Mouse (Mus musculus) v-Abl transformed pro-B cells (cell line): ENCODE data around the gene Tsks.

Experiments used
- in situ Hi-C, 2 experiments: fragments of 400-800 bp; cut with MboI; formaldehyde crosslinking; loops; one replicate each; pipeline ENCODE4 v1.15.1; 2025; ENCODE audit not compliant: unreplicated experiment in 2 of 2

Gene Tsks

GRCm38 (mm10) chr7:44929204-44930151 is 13.5 kb upstream of the Tsks start, which contains the start of gene Ap2a1:
Gene Ap2a1 (minus strand): TSS chr7:44929496.
- in situ Hi-C loops: loop anchor here in 1 of 2 experiments (25.0 kb wide), 1 partner anchor 1242 kb away; the partner anchor contains the start of gene Klk14

DNA sequence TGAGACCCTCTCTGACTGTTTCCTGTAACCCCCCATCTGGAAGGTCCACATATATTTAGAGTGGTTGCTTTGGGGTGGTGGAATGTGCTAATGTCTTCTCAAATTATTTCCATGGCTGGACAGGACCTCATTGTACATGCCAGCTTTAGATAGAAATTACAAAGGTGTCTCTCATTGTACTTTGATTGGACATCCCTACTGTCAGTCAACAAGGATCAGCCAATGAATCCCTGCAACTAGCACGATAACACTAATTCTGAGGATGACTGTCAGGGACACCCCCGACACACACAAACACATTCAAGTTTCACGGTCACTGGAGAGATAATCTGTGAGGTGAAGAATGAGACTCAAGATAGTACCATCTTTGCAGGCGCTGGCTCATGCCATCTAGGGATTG is 4.3 kb upstream of the Tsks start:
- in situ Hi-C loops: loop anchor here in 1 of 2 experiments (25.0 kb wide), 1 partner anchor 1251 kb away; the partner anchor contains the start of gene Klk14

GRCm38 (mm10) chr7:44949922-44950321 is 6.9 kb downstream of the Tsks start:
- in situ Hi-C loops: loop anchor here in 1 of 2 experiments (10.0 to 25.0 kb wide), 4 partner anchors 55 to 1263 kb away; partner anchors contain the start of genes Acp4, Fuz, Gm15517 and Klk14

DNA sequence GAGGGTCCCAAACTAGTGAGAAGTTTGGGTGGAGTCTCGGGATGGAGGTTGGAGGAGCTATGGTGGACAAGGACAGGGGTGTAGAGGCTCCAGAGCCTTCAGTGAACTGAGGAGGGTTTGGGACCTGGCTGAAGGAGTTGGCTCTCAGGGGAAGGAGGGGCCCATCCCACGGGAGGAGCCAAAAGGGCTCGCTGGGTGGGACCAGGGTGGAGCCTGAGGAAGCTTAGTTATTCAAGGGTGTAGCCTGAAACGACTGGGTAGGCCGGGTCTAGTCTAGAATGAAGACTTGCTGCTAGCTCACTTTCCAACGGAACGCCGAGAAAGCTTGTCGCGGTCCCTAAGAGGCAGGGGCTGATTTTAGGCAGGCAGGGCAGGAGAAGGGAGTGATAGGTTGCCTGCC is 9.0 kb downstream of the Tsks start:
- in situ Hi-C loops: loop anchor here in 1 of 2 experiments (10.0 to 25.0 kb wide), 3 partner anchors 57 to 690 kb away; partner anchors contain the start of genes Acp4, Fuz, Gm15517 and Med25

GRCm38 (mm10) chr7:44952611-44953306 is 9.8 kb downstream of the Tsks start:
- in situ Hi-C loops: loop anchor here in 1 of 2 experiments (10.0 to 25.0 kb wide), 3 partner anchors 58 to 690 kb away; partner anchors contain the start of genes Acp4, Fuz, Gm15517 and Med25

DNA sequence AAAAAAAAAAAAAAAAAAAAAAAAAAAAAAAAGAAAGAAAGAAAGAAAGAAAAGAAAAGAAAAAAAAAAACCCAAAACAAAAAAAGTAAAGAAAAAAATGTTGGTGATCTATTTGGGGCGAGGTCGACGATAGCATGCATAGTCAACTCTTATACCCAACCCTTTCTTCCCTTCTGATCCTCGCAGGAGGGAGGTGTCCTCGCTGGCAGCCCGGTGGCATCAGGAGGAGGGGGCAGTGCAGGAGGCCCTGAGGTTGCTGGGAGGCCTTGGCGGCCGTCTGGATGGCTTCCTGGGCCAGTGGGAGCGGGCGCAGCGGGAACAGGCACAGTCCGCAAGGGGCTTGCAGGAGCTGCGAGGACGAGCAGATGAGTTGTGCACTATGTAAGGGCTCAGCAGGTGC is 10.6 kb downstream of the Tsks start:
- in situ Hi-C loops: loop anchor here in 1 of 2 experiments (10.0 to 25.0 kb wide), 3 partner anchors 59 to 691 kb away; partner anchors contain the start of genes Acp4, Fuz, Gm15517 and Med25

DNA sequence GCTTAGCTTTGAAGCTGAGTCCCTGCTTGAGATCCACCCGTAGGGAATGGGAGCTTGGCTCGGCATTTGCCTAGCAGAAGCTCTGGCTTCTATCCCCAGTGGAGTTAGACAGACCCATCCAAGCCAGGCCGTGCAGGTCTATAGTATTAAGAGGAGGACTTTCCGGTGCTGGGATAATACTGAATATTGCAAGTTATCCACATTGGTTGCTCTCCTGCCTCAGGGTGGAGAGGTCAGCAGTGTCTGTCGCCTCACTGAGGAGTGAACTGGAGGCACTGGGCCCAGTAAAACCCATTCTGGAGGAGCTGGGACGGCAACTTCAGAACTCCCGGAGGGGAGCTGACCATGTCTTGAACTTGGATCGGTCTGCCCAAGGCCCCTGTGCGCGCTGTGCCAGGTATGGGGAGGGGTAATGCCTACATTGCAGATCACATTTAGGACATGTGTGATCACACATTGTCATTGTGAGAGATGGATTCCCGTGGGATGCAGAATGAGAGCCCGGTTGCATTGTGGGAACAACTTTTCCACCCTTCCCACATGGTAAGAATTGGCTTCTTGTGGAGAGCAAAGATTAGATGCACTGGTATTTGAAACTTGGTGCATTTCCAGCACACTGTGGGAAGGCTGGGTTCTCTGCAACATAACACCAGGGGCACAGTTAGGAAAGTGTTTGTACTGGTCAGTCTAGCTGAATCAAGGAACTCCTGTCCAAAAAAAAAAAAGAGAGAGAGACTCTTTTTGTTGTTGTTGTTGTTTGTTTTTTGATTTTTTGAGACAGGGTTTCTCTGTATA is 11.3 kb downstream of the Tsks start:
- in situ Hi-C loops: loop anchor here in 1 of 2 experiments (10.0 to 25.0 kb wide), 3 partner anchors 59 to 692 kb away; partner anchors contain the start of genes Acp4, Fuz, Gm15517 and Med25

- in situ Hi-C loops: loop anchor here (5.0 to 25.0 kb wide), 5 partner anchors 33 to 693 kb away; partner anchors contain the start of genes Acp4 (in 1 of the 2), Fuz (in 1 of the 2), Gm15517 (in 1 of the 2) and Med25 (in 1 of the 2)
Measured at GRCm38 (mm10) chr7:44955628-44956027, 12.6 kb downstream of the Tsks start.

DNA sequence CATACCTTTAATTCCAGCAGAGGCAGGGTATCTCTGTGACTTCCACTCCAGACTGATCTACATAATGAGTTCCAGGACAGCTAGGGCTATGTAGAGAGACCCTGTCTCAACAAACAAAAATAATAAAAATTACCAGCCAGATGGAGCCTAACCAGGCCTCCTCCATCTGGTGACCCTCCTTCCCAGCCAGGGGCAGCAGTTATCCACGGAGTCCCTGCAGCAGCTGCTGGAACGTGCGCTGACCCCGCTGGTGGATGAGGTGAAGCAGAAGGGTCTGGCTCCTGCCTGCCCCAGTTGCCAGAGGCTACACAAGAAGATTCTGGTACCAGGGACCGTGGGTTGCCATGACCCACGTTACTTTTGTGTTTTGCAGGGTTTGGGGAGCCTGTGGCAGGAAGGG is 13.3 kb downstream of the Tsks start:
- in situ Hi-C loops: loop anchor here (5.0 to 25.0 kb wide), 5 partner anchors 34 to 694 kb away; partner anchors contain the start of genes Acp4 (in 1 of the 2), Fuz (in 1 of the 2), Gm15517 (in 1 of the 2) and Med25 (in 1 of the 2)

- in situ Hi-C loops: loop anchor here (5.0 to 25.0 kb wide), 5 partner anchors 35 to 695 kb away; partner anchors contain the start of genes Acp4 (in 1 of the 2), Fuz (in 1 of the 2), Gm15517 (in 1 of the 2) and Med25 (in 1 of the 2)
Measured at GRCm38 (mm10) chr7:44957183-44957835, 14.3 kb downstream of the Tsks start.

- in situ Hi-C loops: loop anchor here (5.0 to 25.0 kb wide), 5 partner anchors 36 to 696 kb away; partner anchors contain the start of genes Acp4 (in 1 of the 2), Fuz (in 1 of the 2), Gm15517 (in 1 of the 2) and Med25 (in 1 of the 2)
Measured at GRCm38 (mm10) chr7:44958208-44958607, 15.2 kb downstream of the Tsks start.

DNA sequence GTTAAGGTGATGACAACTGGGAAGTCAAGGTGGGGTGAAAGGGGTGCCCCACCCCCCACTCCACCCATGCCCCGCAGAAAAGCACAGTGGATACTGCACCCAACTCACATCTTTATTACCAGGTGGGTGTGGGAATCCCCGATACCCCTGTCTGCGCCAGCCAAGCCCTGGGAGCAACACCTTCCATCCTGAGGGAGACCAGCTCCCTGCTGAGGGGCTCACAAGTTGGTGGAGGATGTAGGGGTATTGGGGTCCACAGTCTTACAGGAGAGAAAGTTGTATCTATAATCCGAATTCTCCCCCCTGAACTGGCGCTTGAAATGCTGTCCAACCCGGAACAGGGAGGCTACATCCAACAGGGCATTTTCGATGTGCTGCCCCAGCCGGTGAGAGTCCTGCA is 16.3 kb downstream of the Tsks start:
- in situ Hi-C loops: loop anchor here (5.0 to 25.0 kb wide), 5 partner anchors 37 to 697 kb away; partner anchors contain the start of genes Acp4 (in 1 of the 2), Fuz (in 1 of the 2), Gm15517 (in 1 of the 2) and Med25 (in 1 of the 2)

DNA sequence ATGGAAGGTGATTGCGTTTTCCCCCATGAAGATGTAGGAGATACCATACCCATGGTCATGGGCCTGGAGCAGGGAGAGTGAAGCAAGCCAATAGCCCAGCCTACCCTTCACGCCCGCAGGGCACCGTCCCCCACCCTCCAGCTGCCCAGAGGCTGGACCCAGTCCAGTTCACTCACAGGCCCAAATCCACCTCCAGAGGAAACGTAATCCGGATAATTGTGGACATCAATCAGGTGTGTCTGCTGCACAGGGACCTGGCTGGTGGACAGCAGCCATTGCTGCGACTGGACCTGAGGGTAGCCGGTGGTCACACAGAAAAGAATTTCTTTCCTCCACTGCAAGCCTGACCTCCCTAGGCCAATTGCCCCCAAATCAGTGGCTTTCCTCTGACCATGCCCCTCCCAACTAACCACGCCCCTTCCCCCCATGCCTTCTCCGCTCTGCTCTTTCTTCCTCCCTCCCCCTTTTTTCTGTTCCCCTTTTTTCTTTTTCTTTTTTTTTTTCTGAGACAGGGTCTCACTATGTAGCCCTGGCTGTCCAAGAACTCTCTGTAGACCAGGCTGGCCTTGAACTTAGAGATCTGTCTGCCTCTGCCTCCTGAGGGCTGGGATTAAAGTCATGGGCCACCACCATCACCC is 17.0 kb downstream of the Tsks start:
- in situ Hi-C loops: loop anchor here (5.0 to 25.0 kb wide), 5 partner anchors 38 to 698 kb away; partner anchors contain the start of genes Acp4 (in 1 of the 2), Fuz (in 1 of the 2), Gm15517 (in 1 of the 2) and Med25 (in 1 of the 2)

- in situ Hi-C loops: loop anchor here in 1 of 2 experiments (25.0 kb wide), 1 partner anchor 698 kb away; the partner anchor contains the start of genes Acp4 and Gm15517
Measured at GRCm38 (mm10) chr7:44960512-44960910, 17.5 kb downstream of the Tsks start.

DNA sequence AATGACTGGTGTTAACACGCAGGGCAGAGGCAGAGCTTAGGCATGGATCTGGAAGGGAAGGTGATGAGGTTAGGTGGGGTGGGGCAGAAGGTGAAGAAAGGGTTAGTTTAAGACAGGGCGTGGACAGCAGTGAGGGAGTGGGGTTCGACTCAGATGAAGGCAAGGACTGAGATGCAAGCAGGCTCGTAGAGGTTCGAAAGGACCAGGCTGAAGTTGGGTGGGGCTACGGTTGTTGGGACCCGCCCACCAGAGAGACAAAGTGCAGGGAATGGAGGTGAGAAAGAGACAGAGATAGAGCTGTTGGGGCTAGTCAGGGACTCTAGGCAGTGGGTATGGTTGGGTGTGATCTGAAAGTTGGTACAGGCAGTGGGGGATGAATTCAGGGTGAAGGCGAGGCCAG is 19.3 kb downstream of the Tsks start:
- in situ Hi-C loops: loop anchor here in 1 of 2 experiments (25.0 kb wide), 1 partner anchor 700 kb away; the partner anchor contains the start of genes Acp4 and Gm15517

- in situ Hi-C loops: loop anchor here in 1 of 2 experiments (25.0 kb wide), 1 partner anchor 701 kb away; the partner anchor contains the start of genes Acp4 and Gm15517
Measured at GRCm38 (mm10) chr7:44962831-44963230, 19.8 kb downstream of the Tsks start.

DNA sequence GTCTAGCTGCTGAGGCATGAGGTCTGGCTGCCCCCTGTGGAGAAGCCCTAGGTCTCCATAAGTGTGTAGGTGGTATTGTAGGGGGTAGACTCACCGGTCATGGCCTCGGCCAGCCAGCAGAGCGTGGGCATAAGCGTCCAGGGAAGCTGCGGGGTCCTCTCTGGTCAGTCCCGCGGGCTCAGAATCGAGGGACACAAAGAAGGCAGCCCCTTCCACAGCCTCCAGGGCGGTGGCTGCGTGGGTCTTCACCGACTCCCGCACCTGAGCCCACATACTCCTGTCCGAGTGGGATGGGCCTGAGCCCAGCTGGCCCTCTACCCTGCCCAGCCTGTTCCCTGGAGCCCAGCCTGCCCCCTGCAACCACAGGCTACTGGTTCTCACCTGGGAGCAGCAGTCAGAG is 22.0 kb downstream of the Tsks start:
- in situ Hi-C loops: loop anchor here in 1 of 2 experiments (25.0 kb wide), 1 partner anchor 703 kb away; the partner anchor contains the start of genes Acp4 and Gm15517
